Mouse (Mus musculus) thymus, adult 2 months (tissue): Measurements from ENCODE around the gene Gm10134. TPM values are rescaled to one million over a fixed set of nuclear protein-coding genes. Genes with fewer than 3 reads are reported as not detected.

Experiments
- DNase-seq: peaks from one replicate; pipeline ENCODE4 v3.0.0; 2021
- H3K27ac ChIP-seq: fragments of 200-500 bp; 2 replicates; pipeline ENCODE4 v1.5.1; 2012; ENCODE audit warnings: low read length, control low read depth; ENCODE audit not compliant: control insufficient read depth, insufficient read depth
- H3K27me3 ChIP-seq: fragments of 200-500 bp; 2 replicates; pipeline ENCODE4 v1.6.1; 2012; ENCODE audit warnings: mild to moderate bottlenecking, low read length, moderate library complexity, mixed read lengths; ENCODE audit not compliant: control insufficient read depth, insufficient read depth
- H3K36me3 ChIP-seq: fragments of 200-500 bp; 2 replicates; pipeline ENCODE4 v1.6.1; 2012; ENCODE audit warnings: mild to moderate bottlenecking, low read length, moderate library complexity; ENCODE audit not compliant: control insufficient read depth, insufficient read depth
- H3K4me1 ChIP-seq: fragments of 200-500 bp; replicated peaks from 2 replicates; pipeline ENCODE4 v1.6.1; 2012; ENCODE audit warnings: low read length; ENCODE audit not compliant: control insufficient read depth, insufficient read depth
- H3K4me3 ChIP-seq: fragments of 200-500 bp; 2 replicates; pipeline ENCODE4 v1.5.1; 2012; ENCODE audit warnings: mild to moderate bottlenecking, low read length, control low read depth, moderate library complexity; ENCODE audit not compliant: control insufficient read depth, insufficient read depth
- CTCF ChIP-seq: fragments of 200-500 bp; IDR thresholded peaks from 2 replicates; pipeline ENCODE4 v1.5.1; 2012; ENCODE audit warnings: mild to moderate bottlenecking, control low read depth, low read length, moderate library complexity, borderline replicate concordance; ENCODE audit not compliant: control insufficient read depth, poor library complexity, insufficient read depth; ENCODE audit errors: extremely low read depth
- POLR2A ChIP-seq: fragments of 200-500 bp; IDR thresholded peaks from 2 replicates; pipeline ENCODE4 v1.6.1; 2012; ENCODE audit warnings: mild to moderate bottlenecking, low read length, control low read depth, moderate library complexity; ENCODE audit not compliant: control insufficient read depth, poor library complexity, insufficient read depth; ENCODE audit errors: extremely low read depth
- WGBS: fragments of 180-500 bp; shearing (Covaris S2); methylation state at CpG from one replicate; pipeline ENCODE4 v1.1.7; 2018; 5-methylcytosine and 5-hydroxymethylcytosine counted together
- polyA plus RNA-seq: library from polyadenylated mRNA; depleted of rRNA; stranded (reverse); fragments of >200 nt; gene quantifications from 2 replicates; pipeline ENCODE4 v1.2.3, GENCODE M21; 2012

Gene Gm10134
- polyA plus RNA-seq, 1 experiment: 0.47 TPM

- no peak for DNase-seq
- Histone ChIP-seq H3K4me3 (no peak overlapping the region), H3K4me1 (peaks cover 40% of the 10 kb centered on the region), H3K36me3 (no peaks in the 10 kb centered on the region), H3K27ac (no peak overlapping the region), H3K27me3 (no peaks in the 10 kb centered on the region)
- TF ChIP-seq POLR2A (no peak), CTCF (no peak)
- WGBS: 70% methylated on average over 4 of the region's 4 CpGs
Observed at GRCm38 (mm10) chr2:28536166-28536565, 30.3 kb downstream of the Gm10134 start.

- H3K4me1 ChIP-seq: peaks cover 40% of the 10 kb centered on the region
- no peak for TF ChIP-seq POLR2A
- no peak for TF ChIP-seq CTCF
- DNase-seq: no peak
- no peak overlapping the region for H3K27ac ChIP-seq
- 83% methylated on average over 11 of the region's 11 CpGs for WGBS
- H3K4me3 ChIP-seq: no peak overlapping the region
- H3K36me3 ChIP-seq: no peaks in the 10 kb centered on the region
- no peaks in the 10 kb centered on the region for H3K27me3 ChIP-seq
Observed at GRCm38 (mm10) chr2:28536766-28537633, 31.1 kb downstream of the Gm10134 start.

DNA sequence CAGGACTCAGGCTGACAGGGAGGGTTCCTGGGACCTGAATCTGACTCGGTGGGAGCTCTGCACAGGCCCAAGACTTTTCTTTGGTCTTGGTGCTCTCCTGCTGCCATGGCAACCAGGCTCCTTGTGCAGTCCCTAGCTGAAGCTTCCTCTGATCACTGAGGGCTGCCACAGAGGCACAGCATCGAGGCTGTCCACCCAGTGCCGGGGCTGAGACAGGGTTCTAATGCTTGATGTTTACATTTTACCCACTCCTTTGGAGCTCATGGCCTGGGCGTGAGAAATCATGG is 31.7 kb downstream of the Gm10134 start:
- no peak for DNase-seq
- TF ChIP-seq POLR2A: no peak
- TF ChIP-seq CTCF: no peak
- Histone ChIP-seq H3K36me3 (no peaks in the 10 kb centered on the region), H3K4me3 (no peak overlapping the region), H3K27ac (no peak overlapping the region), H3K4me1 (peaks cover 40% of the 10 kb centered on the region), H3K27me3 (no peaks in the 10 kb centered on the region)
- WGBS: 62% methylated on average over 4 of the region's 4 CpGs

GRCm38 (mm10) chr2:28537995-28538816 is 32.3 kb downstream of the Gm10134 start:
- Histone ChIP-seq H3K4me1 (peaks cover 40% of the 10 kb centered on the region), H3K4me3 (no peak overlapping the region), H3K27me3 (no peaks in the 10 kb centered on the region), H3K36me3 (no peaks in the 10 kb centered on the region), H3K27ac (no peak overlapping the region)
- WGBS: 81% methylated on average over 8 of the region's 8 CpGs
- TF ChIP-seq POLR2A (no peak), CTCF (no peak)
- no peak for DNase-seq

DNA sequence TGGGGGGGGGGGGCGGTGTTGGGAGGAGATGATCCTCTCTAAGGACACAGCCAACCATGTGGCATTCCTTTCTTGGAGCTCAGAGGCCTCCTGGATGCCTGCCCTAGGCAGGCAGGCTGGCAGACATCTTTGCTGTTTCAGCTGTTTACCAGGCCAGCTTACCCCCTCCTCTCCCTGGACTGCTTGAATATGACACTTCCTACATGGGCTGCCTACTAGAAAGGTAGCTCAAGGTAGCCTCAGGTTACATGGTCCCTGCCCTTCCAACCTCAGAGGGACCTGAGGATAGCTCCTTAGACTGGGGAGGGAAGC is 32.9 kb downstream of the Gm10134 start:
- H3K36me3 ChIP-seq: no peaks in the 10 kb centered on the region
- peaks cover 35% of the 10 kb centered on the region for H3K4me1 ChIP-seq
- TF ChIP-seq CTCF: no peak
- no peak for TF ChIP-seq POLR2A
- no peaks in the 10 kb centered on the region for H3K27me3 ChIP-seq
- WGBS: 92% methylated on average over 1 of the region's 1 CpGs
- no peak overlapping the region for H3K27ac ChIP-seq
- no peak overlapping the region for H3K4me3 ChIP-seq
- DNase-seq: no peak

GRCm38 (mm10) chr2:28539206-28539605 is 33.3 kb downstream of the Gm10134 start:
- Histone ChIP-seq H3K27ac (no peak overlapping the region), H3K4me1 (peaks cover 35% of the 10 kb centered on the region), H3K27me3 (no peaks in the 10 kb centered on the region), H3K4me3 (no peak overlapping the region), H3K36me3 (no peaks in the 10 kb centered on the region)
- no peak for DNase-seq
- TF ChIP-seq CTCF: no peak
- 65% methylated on average over 7 of the region's 7 CpGs for WGBS

- TF ChIP-seq CTCF (no peak), POLR2A (no peak)
- peak; percentile 49 for DNase-seq
- WGBS: 0% methylated on average over 2 of the region's 2 CpGs
- Histone ChIP-seq H3K4me1 (peaks cover 40% of the 10 kb centered on the region), H3K27ac (no peak overlapping the region), H3K27me3 (no peaks in the 10 kb centered on the region), H3K36me3 (no peaks in the 10 kb centered on the region), H3K4me3 (no peak overlapping the region)
Observed at GRCm38 (mm10) chr2:28539949-28540348, 34.1 kb downstream of the Gm10134 start.
